Mouse (Mus musculus) forebrain, embryonic 14.5 days (tissue): ENCODE results near the gene Fchsd2. TPM values are rescaled to one million over a fixed set of nuclear protein-coding genes. Genes with fewer than 3 reads are reported as not detected.

ENCODE experiments used
- ATAC-seq: fragments of 200-750 bp; cut with Nextera tagmentation; 2 replicates; pipeline ENCODE4 v1.8.0; 2017; ENCODE audit warnings: mild to moderate bottlenecking, moderate library complexity
- DNase-seq: peaks from one replicate; pipeline ENCODE4 v3.0.0-alpha.2; 2015; ENCODE audit warnings: low spot score
- H3K27ac ChIP-seq: fragments of 300-500 bp; sonication (generic); 2 replicates; pipeline ENCODE4 v1.5.1; 2014; ENCODE audit warnings: low read depth, mild to moderate bottlenecking, control low read depth, low read length, moderate library complexity
- H3K27me3 ChIP-seq: fragments of 300-500 bp; sonication (generic); replicated peaks from 2 replicates; pipeline ENCODE4 v1.6.1; 2014; ENCODE audit warnings: low read length, control low read depth, mixed read lengths; ENCODE audit not compliant: control insufficient read depth, insufficient read depth
- H3K36me3 ChIP-seq: fragments of 300-500 bp; sonication (generic); 2 replicates; pipeline ENCODE4 v1.6.1; 2014; ENCODE audit warnings: low read length, control low read depth; ENCODE audit not compliant: control insufficient read depth, insufficient read depth
- H3K4me1 ChIP-seq: fragments of 300-500 bp; sonication (generic); 2 replicates; pipeline ENCODE4 v1.6.1; 2014; ENCODE audit warnings: antibody characterized with exemption, low read length, control low read depth; ENCODE audit not compliant: control insufficient read depth, insufficient read depth
- H3K4me2 ChIP-seq: fragments of 300-500 bp; sonication (generic); 2 replicates; pipeline ENCODE4 v1.6.1; 2014; ENCODE audit warnings: mild to moderate bottlenecking, control low read depth, low read length
- H3K4me3 ChIP-seq: fragments of 300-500 bp; sonication (generic); 2 replicates; pipeline ENCODE4 v1.5.1; 2014; ENCODE audit warnings: low read depth, low read length, control low read depth
- H3K9ac ChIP-seq: fragments of 300-500 bp; sonication (generic); 2 replicates; pipeline ENCODE4 v1.6.1; 2014; ENCODE audit warnings: mild to moderate bottlenecking, low read length, control low read depth, moderate library complexity
- H3K9me3 ChIP-seq: fragments of 300-500 bp; sonication (generic); replicated peaks from 2 replicates; pipeline ENCODE4 v1.6.1; 2016; ENCODE audit warnings: low read length, control low read depth, mixed read lengths; ENCODE audit not compliant: control insufficient read depth
- whole genome bisulfite sequencing: fragments of 180-500 bp; shearing (Covaris S2); extraction: QIAGEN DNeasy Blood & Tissue Kit; methylation state at CpG from one replicate; pipeline ENCODE4 v1.1.7; 2014; 5-methylcytosine and 5-hydroxymethylcytosine counted together
- polyA plus RNA-seq: library from polyadenylated mRNA; unstranded; fragments of >200 nt; fragmentation: Nextera tagmentation; extraction: Ambion mirVana; gene quantifications from 2 replicates; pipeline ENCODE4 v1.2.1, GENCODE M21; 2014

The Fchsd2 gene
- polyA plus RNA-seq, 1 experiment from 2014 or later, result 27.9 TPM

DNA sequence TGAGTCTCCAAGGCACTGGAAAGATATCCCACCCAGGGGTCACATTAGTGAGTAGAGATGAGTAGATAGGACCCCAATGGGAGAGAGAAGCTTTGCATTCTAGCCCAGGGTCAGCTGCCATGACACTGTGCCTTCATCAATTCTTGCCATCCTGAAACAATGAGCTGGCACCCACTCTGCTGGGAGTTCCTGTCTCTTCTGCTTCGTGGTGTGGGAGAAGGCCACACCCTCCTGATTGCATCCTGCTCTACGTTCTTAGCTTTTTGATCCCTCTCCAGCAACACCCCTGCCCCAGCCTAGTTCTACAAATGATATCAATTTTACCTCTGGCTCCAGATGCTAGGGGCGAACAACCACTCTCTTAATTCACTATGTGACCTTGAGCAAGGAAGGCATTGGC, 3.4 kb upstream of the Fchsd2 start:
- H3K36me3 ChIP-seq, result no peaks in the 10 kb centered on the region
- H3K27me3 ChIP-seq, result no peaks in the 10 kb centered on the region
- no peak overlapping the region for H3K9ac ChIP-seq
- no peaks in the 10 kb centered on the region for H3K9me3 ChIP-seq
- WGBS, result 80% methylated on average over 3 of the region's 3 CpGs
- H3K4me1 ChIP-seq, result no peaks in the 10 kb centered on the region
- DNase-seq, result no peak
- no peak overlapping the region for H3K4me2 ChIP-seq
- no peak overlapping the region for H3K4me3 ChIP-seq
- ATAC-seq, result no peak
- no peak overlapping the region for H3K27ac ChIP-seq

DNA sequence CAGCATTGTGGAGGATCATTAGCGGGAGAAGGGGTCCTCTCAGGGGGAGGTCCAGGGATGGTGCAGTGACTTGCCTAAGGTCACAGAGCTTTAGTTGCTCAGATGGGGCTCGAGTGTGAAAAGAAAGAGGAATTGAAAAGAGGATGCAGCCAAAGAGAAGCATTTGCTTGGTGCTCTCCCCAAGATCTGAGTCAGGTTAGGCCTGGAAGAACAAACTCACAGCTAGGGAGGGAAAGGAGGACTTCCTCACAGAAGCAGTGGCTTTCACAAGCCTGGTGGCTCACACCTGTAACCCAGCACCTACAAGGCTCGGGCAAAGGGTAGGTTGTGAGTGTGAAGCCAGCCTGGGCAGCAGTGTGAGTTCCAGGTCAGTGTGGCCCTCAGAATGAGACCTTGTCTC, 568 bp downstream of the Fchsd2 start:
- H3K4me3 ChIP-seq, result no peak overlapping the region
- ATAC-seq (no peak), DNase-seq (no peak)
- H3K36me3 ChIP-seq, result no peaks in the 10 kb centered on the region
- H3K9me3 ChIP-seq, result no peaks in the 10 kb centered on the region
- 59% methylated on average over 3 of the region's 3 CpGs for WGBS
- no peak overlapping the region for H3K9ac ChIP-seq
- H3K4me1 ChIP-seq, result no peaks in the 10 kb centered on the region
- H3K4me2 ChIP-seq, result no peak overlapping the region
- H3K27ac ChIP-seq, result no peak overlapping the region
- no peaks in the 10 kb centered on the region for H3K27me3 ChIP-seq

DNA sequence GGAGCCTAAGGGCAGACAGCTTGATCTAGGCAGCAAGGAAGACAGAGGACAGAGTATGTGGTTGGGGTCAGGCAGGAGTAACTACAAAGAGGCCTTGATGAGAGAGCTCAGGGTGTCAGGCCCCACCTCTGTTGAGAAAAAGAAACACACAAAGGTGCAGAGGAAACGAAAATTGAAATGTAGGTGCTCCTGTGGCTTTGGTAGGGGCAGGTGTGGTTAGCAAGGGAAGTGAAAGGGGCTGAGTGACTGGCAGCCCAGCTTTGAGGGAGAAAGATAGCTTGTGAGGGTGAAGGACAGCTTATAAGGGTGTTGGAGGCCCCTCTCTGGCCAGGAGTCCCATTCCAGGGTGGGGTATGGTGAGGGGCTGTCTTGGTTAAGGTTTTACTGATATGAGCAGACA, 2.1 kb downstream of the Fchsd2 start:
- Histone ChIP-seq H3K4me2 (no peak overlapping the region), H3K9ac (no peak overlapping the region), H3K36me3 (no peaks in the 10 kb centered on the region), H3K9me3 (no peaks in the 10 kb centered on the region), H3K27me3 (no peaks in the 10 kb centered on the region), H3K27ac (no peak overlapping the region), H3K4me1 (no peaks in the 10 kb centered on the region), H3K4me3 (no peak overlapping the region)
- WGBS, result 69% methylated on average over 1 of the region's 1 CpGs
- ATAC-seq, result no peak
- no peak for DNase-seq

DNA sequence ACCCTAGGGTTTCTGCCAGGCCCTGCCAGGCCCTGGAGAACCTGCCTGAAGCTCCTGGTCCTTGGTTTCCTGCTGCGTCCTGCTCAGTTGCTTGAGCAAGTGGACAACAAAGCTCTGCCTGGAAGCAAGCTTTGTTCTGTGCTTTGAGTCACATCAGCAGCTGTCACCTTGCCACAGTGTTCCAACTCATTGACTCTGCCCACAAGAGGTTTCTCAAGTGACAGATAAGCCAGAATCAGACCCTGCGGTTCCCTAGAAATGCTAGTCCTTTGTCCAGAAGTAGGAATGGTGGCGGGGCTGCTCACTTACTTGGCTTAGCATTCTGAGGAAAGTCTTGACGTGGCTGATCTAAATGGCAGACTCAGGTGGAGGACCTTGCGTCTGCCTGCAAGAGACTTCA, 2.9 kb downstream of the Fchsd2 start:
- no peak for ATAC-seq
- Histone ChIP-seq H3K4me1 (0 out of 2 replicates have a peak, but pooled peaks cover under 1% of the 10 kb centered on the region), H3K4me2 (no peak overlapping the region), H3K27me3 (no peaks in the 10 kb centered on the region), H3K9me3 (no peaks in the 10 kb centered on the region), H3K9ac (no peak overlapping the region), H3K4me3 (no peak overlapping the region), H3K27ac (no peak overlapping the region), H3K36me3 (no peaks in the 10 kb centered on the region)
- 79% methylated on average over 5 of the region's 5 CpGs for WGBS
- no peak for DNase-seq

DNA sequence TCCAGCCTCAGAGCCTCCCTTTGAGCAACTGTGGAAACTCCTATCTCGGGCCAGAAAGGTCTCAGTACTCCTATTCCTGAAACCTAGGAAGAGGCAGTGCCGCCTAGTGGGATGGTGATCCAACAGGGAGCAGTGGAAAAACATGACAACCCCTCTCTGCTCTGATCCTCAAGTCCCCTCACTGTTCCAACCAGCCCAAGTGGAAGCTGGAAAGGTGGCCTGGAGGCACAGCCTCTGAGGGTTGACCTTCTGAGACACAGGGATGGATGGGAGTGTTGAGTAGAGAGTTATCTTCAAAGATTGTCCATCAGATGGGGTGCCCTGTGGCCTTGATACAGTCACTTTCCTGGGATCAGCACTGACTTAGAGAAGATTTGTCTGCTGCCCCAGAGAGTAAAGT, 3.9 kb downstream of the Fchsd2 start:
- H3K9ac ChIP-seq, result no peak overlapping the region
- DNase-seq (no peak), ATAC-seq (no peak)
- no peaks in the 10 kb centered on the region for H3K27me3 ChIP-seq
- peaks cover 7% of the 10 kb centered on the region; the same call in 1 of the 2 replicates for H3K4me1 ChIP-seq
- 77% methylated on average over 2 of the region's 2 CpGs for WGBS
- no peak overlapping the region for H3K4me2 ChIP-seq
- no peaks in the 10 kb centered on the region for H3K9me3 ChIP-seq
- no peak overlapping the region for H3K4me3 ChIP-seq
- H3K27ac ChIP-seq, result no peak overlapping the region
- H3K36me3 ChIP-seq, result no peaks in the 10 kb centered on the region

DNA sequence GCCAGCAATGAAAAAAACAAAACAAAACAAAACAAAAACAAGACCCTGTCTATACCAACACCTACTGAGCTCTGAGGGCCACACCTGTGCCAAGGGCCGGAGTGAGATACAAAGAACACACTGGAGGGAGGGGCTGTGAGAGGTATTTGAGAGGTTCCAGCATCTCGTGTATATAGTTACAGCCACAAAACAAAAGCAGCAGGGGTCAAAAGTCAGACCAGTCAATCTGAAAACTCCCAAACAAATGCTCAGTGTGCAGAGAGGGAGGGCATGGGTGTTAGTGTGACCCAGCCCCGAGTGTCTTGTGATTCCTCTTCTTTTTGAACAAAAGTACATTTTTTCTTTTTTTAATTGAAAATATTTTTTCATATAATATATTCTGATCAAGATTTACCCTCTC, 4.4 kb downstream of the Fchsd2 start:
- H3K4me1 ChIP-seq, result peaks cover 7% of the 10 kb centered on the region; the same call in 1 of the 2 replicates
- DNase-seq, result no peak
- no peaks in the 10 kb centered on the region for H3K27me3 ChIP-seq
- no peak overlapping the region for H3K4me2 ChIP-seq
- H3K4me3 ChIP-seq, result no peak overlapping the region
- no peak overlapping the region for H3K9ac ChIP-seq
- no peaks in the 10 kb centered on the region for H3K9me3 ChIP-seq
- 60% methylated on average over 3 of the region's 3 CpGs for WGBS
- H3K27ac ChIP-seq, result no peak overlapping the region
- no peak for ATAC-seq
- no peaks in the 10 kb centered on the region for H3K36me3 ChIP-seq

DNA sequence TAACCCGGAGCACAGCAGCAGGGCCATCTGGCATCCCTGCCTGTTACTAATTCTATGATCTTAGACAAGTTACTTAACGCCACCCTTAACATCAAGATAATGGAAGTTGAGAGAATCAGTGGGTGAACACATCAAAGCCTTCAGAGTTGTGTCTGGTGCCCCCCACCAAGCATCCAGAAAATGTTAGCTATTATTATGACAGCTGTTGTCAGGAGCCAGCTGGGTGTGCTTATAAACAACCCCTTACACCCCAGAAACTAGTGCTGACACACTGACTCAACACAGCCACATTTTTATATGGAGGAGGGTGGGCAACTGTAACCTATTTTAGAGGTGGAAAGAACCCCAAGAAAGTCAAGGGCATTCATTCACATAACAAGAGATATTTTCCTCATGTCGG, 7.3 kb downstream of the Fchsd2 start:
- Histone ChIP-seq H3K4me2 (no peak overlapping the region), H3K36me3 (no peaks in the 10 kb centered on the region), H3K9me3 (no peaks in the 10 kb centered on the region), H3K4me1 (peaks cover 7% of the 10 kb centered on the region; the same call in 1 of the 2 replicates), H3K27ac (0 out of 2 replicates have a peak overlapping the region, but pooled peaks have one; percentile 44), H3K4me3 (no peak overlapping the region), H3K9ac (no peak overlapping the region), H3K27me3 (no peaks in the 10 kb centered on the region)
- peak; percentile 29 for DNase-seq
- WGBS, result 67% methylated on average over 3 of the region's 3 CpGs
- no peak for ATAC-seq

DNA sequence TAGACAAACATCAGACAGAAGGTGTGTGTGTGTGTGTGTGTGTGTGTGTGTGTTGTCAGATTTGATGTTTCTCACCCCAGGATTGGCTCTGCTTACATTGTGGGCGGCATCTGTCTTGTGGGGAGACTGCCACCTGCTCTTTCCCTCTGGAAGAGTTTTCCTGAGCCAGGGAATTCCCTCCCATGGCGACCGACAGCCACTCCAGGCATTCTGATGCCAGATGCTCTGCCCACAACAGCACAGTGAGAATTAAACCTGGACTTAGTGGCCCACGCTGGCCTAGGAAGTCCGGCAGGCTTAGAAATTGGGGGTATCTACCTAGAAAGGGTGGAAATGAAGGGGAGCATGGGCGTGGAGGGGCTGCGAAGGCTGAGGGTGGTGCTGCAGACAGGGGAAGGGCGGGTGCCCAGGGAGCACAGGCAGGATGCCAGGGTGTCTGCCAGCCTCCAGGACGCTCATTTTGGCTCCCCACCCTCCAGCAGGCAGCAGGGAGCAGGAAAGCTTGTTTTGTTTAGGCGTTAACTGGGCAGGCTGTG, 8.6 kb downstream of the Fchsd2 start:
- DNase-seq (peak; percentile 92), ATAC-seq (peak; percentile 92)
- Histone ChIP-seq H3K27ac (peak overlapping the region; percentile 91), H3K4me2 (peak overlapping the region; percentile 38), H3K4me1 (peaks cover 7% of the 10 kb centered on the region; the same call in 1 of the 2 replicates), H3K9me3 (no peaks in the 10 kb centered on the region), H3K9ac (peak overlapping the region; percentile 35; the same call in 1 of the 2 replicates), H3K4me3 (no peak overlapping the region), H3K36me3 (no peaks in the 10 kb centered on the region), H3K27me3 (no peaks in the 10 kb centered on the region)
- WGBS, result 31% methylated on average over 10 of the region's 10 CpGs

DNA sequence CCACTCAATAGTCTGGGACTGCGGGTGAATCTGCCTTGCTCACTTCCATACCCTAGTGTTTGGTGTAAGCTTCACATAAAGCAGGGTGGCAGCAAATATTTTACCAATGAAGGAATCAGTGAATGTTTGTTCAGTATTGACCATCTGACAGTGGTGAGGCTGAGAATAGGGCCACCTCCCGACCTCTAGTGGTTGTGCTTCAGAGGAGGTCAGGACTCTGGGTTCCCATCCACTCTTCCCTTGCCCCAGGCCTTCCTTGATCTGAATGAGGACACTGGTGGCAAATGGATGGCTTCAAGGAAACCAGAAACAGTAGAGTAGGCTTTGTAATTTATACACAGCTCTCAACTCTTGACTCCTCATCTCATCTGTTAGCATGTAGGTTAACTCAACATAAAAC, 14.0 kb downstream of the Fchsd2 start:
- H3K4me3 ChIP-seq, result no peak overlapping the region
- H3K4me1 ChIP-seq, result peaks cover 8% of the 10 kb centered on the region; the same call in 1 of the 2 replicates
- no peak for ATAC-seq
- H3K27me3 ChIP-seq, result no peaks in the 10 kb centered on the region
- H3K9me3 ChIP-seq, result no peaks in the 10 kb centered on the region
- H3K27ac ChIP-seq, result no peak overlapping the region
- peaks cover 11% of the 10 kb centered on the region for H3K36me3 ChIP-seq
- H3K9ac ChIP-seq, result no peak overlapping the region
- H3K4me2 ChIP-seq, result no peak overlapping the region
- DNase-seq, result no peak
- 79% methylated on average over 2 of the region's 2 CpGs for WGBS
